Mouse (Mus musculus) left cerebral cortex, postnatal 14 days (tissue): ENCODE measurements around the gene Tmcc3. TPM values are rescaled to one million over a fixed set of nuclear protein-coding genes. Genes with fewer than 3 reads are reported as not detected.

Experiments
- DNase-seq, 2 experiments: peaks; one replicate each; pipeline ENCODE4 v3.0.0; 2021 to 2022; ENCODE audit warnings: low spot score in 2 of 2, mixed read lengths in 1 of 2
- intact Hi-C: fragments of 180-260 bp; cut with DNase I; formaldehyde crosslinking; loops from one replicate; pipeline ENCODE4 v1.15.1; 2025
- total RNA-seq, 2 experiments: library from RNA; stranded (reverse); gene quantifications; 2 replicates each; pipeline ENCODE4 v1.2.3; 2021

Gene Tmcc3
- total RNA-seq, 2 experiments from 2014 or later = 18.5 to 22.5 TPM

- intact Hi-C loops = no loop called here
- no peak for DNase-seq
These were observed 247.1 kb downstream of the Tmcc3 start for GRCm38 (mm10) chr10:94558826-94559225.

- DNase-seq = no peak
- intact Hi-C loops = no loop called here
These were observed 249.6 kb downstream of the Tmcc3 start for GRCm38 (mm10) chr10:94561351-94561750.

- intact Hi-C loops = no loop called here
These were observed 250.4 kb downstream of the Tmcc3 start for GRCm38 (mm10) chr10:94562188-94562587.

GRCm38 (mm10) chr10:94562991-94563390 lies 251.2 kb downstream of the Tmcc3 start:
- intact Hi-C loops = no loop called here
- DNase-seq = no peak

More at GRCm38 (mm10) chr10:94562188-94562587, 250.4 kb downstream of the Tmcc3 start:
- DNase-seq = no peak

DNA sequence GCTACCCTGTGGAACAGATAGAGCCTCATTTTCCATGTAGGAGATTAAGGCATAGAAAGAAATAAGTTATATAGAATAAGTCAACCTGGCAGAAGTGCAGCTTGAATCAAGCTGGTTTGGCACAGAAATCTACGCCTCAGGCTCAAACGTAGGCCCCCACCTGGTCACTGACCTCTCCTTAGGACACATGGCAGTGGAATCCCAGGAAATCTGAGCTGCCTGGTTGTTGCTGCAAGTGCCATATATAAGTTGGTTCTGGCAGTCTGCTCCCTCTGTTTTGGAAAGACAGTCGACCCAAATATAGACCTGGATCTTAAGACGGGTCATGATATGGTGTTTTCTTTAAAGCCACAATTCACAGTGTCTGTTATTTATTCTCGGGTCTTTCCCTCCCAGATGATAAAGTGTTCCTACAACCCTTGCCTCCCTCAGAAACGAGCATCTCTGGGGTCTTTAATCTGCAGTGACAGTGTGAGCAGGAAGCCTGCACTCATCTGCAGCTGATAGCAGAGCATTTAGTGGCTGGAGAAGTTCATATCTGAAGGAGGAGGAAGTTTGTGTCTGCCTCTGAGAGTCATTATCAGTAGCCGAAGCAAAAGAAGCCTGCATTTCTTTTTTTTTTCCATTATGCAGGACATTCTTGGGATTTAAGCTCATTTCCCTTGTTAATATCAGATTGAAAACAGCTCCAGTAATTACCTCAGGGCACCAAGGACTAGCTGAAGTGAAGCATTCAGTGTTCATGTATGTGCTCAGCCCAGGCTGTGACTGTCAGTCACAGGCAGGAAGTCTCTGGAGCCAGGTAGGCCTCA lies 253.9 kb downstream of the Tmcc3 start:
- DNase-seq = no peak
- intact Hi-C loops = loop anchor here (5.0 kb wide), 1 partner anchor 48 kb away; no protein-coding TSS in a partner anchor

DNA sequence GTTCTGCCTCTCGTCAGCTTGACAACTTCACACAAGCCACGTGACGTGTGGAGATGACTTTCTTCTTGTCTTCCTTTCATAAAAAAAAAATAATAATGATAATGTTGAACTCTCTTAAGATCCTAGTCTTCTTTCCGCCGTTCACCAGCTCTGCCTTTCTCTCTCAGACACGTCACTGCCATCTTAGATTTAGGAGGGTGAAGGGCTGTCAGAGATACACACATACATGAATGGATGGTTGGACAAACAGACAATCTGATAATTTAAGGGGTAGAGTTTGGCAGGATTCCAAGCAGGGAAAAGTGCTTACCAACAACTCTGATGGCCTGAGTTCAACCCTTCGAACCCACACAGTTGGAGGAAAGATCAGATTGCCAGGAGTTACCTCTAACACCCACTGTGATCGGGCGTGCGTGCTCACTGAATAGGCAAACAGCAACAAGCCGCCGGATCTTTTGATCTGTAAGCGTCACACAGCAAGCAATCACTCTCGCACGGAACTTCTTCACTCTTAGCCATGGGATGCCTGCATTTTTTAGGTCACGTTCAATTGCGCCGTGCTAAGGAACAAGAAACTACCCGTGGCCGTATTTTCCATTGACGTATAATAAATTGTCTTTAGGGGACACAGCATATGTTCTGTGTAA lies 254.6 kb downstream of the Tmcc3 start:
- intact Hi-C loops = loop anchor here (5.0 kb wide), 1 partner anchor 49 kb away; no protein-coding TSS in a partner anchor
- no peak for DNase-seq

GRCm38 (mm10) chr10:94567251-94567650 lies 255.5 kb downstream of the Tmcc3 start:
- DNase-seq = no peak
- intact Hi-C loops = loop anchor here (5.0 kb wide), 1 partner anchor 50 kb away; no protein-coding TSS in a partner anchor

GRCm38 (mm10) chr10:94567915-94568314 lies 256.2 kb downstream of the Tmcc3 start:
- intact Hi-C loops = loop anchor here (5.0 kb wide), 1 partner anchor 51 kb away; no protein-coding TSS in a partner anchor
- peak in 1 of 2 experiments; percentile 50 for DNase-seq

- intact Hi-C loops = loop anchor here (5.0 kb wide), 1 partner anchor 52 kb away; no protein-coding TSS in a partner anchor
- no peak for DNase-seq
These were observed 257.1 kb downstream of the Tmcc3 start for GRCm38 (mm10) chr10:94568867-94569266.

- DNase-seq = no peak
- intact Hi-C loops = loop anchor here (5.0 kb wide), 1 partner anchor 52 kb away; no protein-coding TSS in a partner anchor
These were observed 258.0 kb downstream of the Tmcc3 start for GRCm38 (mm10) chr10:94569731-94570130.

- intact Hi-C loops = no loop called here
- no peak for DNase-seq
These were observed 260.3 kb downstream of the Tmcc3 start for GRCm38 (mm10) chr10:94571927-94572620.

DNA sequence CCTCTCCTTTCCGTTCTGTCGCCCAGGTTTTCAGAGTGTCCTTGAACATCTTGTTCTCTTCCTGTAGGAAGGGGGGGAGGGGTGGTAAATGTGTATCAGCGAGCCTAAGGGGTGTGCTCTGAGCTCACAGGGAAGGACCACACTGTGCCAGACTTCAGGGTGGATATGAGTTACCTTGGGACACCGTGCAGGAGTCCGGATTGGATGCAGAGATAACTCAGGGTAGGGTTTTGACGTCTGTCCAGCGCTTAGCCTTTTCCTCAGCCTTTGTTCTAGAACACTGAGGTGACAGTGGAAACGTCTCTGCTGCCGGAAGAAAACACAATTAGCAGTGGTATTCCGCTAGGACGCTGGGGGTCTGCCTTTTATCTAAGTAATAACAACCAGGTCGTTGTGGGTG lies 261.0 kb downstream of the Tmcc3 start:
- intact Hi-C loops = no loop called here
- no peak for DNase-seq

GRCm38 (mm10) chr10:94574451-94575333 lies 262.9 kb downstream of the Tmcc3 start:
- intact Hi-C loops = no loop called here
- no peak for DNase-seq

DNA sequence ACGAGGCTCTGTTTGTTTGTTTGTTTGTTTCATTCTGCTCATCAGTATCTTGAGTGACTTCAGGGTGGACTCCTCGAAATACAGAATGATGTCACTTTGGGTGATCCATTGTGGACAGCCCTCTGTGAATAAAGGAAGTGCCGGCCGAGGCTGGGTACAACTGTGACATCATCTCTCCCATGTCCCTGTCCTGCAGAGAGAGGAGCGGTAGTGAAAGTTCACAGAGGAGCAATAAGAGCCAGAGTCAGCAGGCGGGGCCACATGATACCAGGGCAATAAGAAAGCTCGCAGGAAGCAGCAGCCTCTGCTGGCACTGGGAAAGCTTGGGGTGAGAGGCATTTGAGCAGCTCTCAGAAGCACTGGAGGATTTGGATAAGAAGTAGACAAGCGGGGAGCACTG lies 264.2 kb downstream of the Tmcc3 start:
- intact Hi-C loops = no loop called here
- DNase-seq = peak in 1 of 2 experiments; percentile 42

GRCm38 (mm10) chr10:94578870-94579269 lies 267.1 kb downstream of the Tmcc3 start:
- intact Hi-C loops = no loop called here

DNA sequence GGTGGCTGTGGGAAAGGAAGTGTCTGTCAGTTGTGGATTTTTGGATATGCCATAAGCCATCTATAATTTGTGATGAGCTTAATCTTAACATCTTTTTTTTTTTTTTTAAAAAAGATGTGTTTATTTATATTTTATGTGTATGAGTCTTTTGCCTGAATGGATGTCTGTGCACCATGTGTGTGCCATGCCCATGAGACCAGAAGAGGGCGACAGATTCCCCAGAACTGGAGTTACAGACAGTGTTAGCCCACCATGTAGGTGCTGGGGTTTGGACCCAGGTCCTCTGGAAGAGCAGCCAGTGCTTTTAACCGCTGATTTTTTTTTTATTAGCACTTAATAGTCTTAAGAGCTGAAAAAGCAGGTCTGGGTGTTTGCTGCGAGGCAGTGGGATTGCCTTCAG lies 269.6 kb downstream of the Tmcc3 start:
- intact Hi-C loops = no loop called here
- no peak for DNase-seq

More at GRCm38 (mm10) chr10:94578870-94579269, 267.1 kb downstream of the Tmcc3 start:
- no peak for DNase-seq

GRCm38 (mm10) chr10:94583714-94584113 lies 272.0 kb downstream of the Tmcc3 start:
- intact Hi-C loops = no loop called here
- DNase-seq = no peak

- intact Hi-C loops = no loop called here
- peak in 1 of 2 experiments; percentile 56 for DNase-seq
These were observed 273.2 kb downstream of the Tmcc3 start for GRCm38 (mm10) chr10:94584851-94585359.

GRCm38 (mm10) chr10:94585819-94586218 lies 274.1 kb downstream of the Tmcc3 start:
- intact Hi-C loops = no loop called here
- DNase-seq = no peak
